Mouse (Mus musculus): ENCODE results near the gene Tmem59l. TPM values are rescaled to one million over a fixed set of nuclear protein-coding genes. Genes with fewer than 3 reads are reported as not detected.

The Tmem59l gene
- polyA plus RNA-seq, 1 experiment from 2014 or later, result 6.6 TPM

- no peak overlapping the region for H3K4me2 ChIP-seq
- H3K4me3 ChIP-seq, result no peak overlapping the region
- peaks cover 30% of the 10 kb centered on the region for H3K4me1 ChIP-seq
- no peak overlapping the region for H3K9ac ChIP-seq
- WGBS, result 89% methylated on average over 6 of the region's 6 CpGs
- H3K27me3 ChIP-seq, result no peaks in the 10 kb centered on the region
- no peaks in the 10 kb centered on the region for H3K9me3 ChIP-seq
- no peak for ATAC-seq (ENCODE audit: borderline replicate concordance, extremely low read depth, low FRiP score, low TSS enrichment)
- no peak overlapping the region for H3K27ac ChIP-seq
- H3K36me3 ChIP-seq, result peaks cover 12% of the 10 kb centered on the region; the same call in 1 of the 2 replicates
Observed at GRCm38 (mm10) chr8:70464162-70464561, 23.0 kb downstream of the Tmem59l start.

GRCm38 (mm10) chr8:70463306-70463705 is 23.9 kb downstream of the Tmem59l start:
- H3K4me2 ChIP-seq, result no peak overlapping the region
- H3K27me3 ChIP-seq, result no peaks in the 10 kb centered on the region
- H3K9ac ChIP-seq, result no peak overlapping the region
- no peaks in the 10 kb centered on the region for H3K9me3 ChIP-seq
- 73% methylated on average over 4 of the region's 4 CpGs for whole genome bisulfite sequencing
- H3K36me3 ChIP-seq, result peaks cover 12% of the 10 kb centered on the region; the same call in 1 of the 2 replicates
- ATAC-seq (ENCODE audit: borderline replicate concordance, extremely low read depth, low FRiP score, low TSS enrichment), result no peak
- H3K27ac ChIP-seq, result no peak overlapping the region
- H3K4me1 ChIP-seq, result peaks cover 21% of the 10 kb centered on the region
- H3K4me3 ChIP-seq, result no peak overlapping the region

GRCm38 (mm10) chr8:70462516-70462813 is 24.7 kb downstream of the Tmem59l start:
- Histone ChIP-seq H3K4me2 (no peak overlapping the region), H3K4me3 (no peak overlapping the region), H3K9me3 (no peaks in the 10 kb centered on the region), H3K27ac (no peak overlapping the region), H3K4me1 (peaks cover 13% of the 10 kb centered on the region), H3K36me3 (peaks cover 12% of the 10 kb centered on the region; the same call in 1 of the 2 replicates), H3K27me3 (no peaks in the 10 kb centered on the region), H3K9ac (0 out of 2 replicates have a peak overlapping the region, but pooled peaks have one; percentile 16)
- WGBS, result 91% methylated on average over 8 of the region's 8 CpGs
- ATAC-seq (ENCODE audit: borderline replicate concordance, extremely low read depth, low FRiP score, low TSS enrichment), result no peak

GRCm38 (mm10) chr8:70461765-70462515 is 25.2 kb downstream of the Tmem59l start:
- Histone ChIP-seq H3K4me1 (peaks cover 8% of the 10 kb centered on the region), H3K27me3 (no peaks in the 10 kb centered on the region), H3K9ac (no peak overlapping the region), H3K36me3 (peaks cover 12% of the 10 kb centered on the region; the same call in 1 of the 2 replicates), H3K9me3 (no peaks in the 10 kb centered on the region), H3K4me3 (no peak overlapping the region), H3K4me2 (no peak overlapping the region), H3K27ac (no peak overlapping the region)
- WGBS, result 85% methylated on average over 16 of the region's 16 CpGs
- no peak for ATAC-seq (ENCODE audit: borderline replicate concordance, extremely low read depth, low FRiP score, low TSS enrichment)

- ATAC-seq (ENCODE audit: borderline replicate concordance, extremely low read depth, low FRiP score, low TSS enrichment), result no peak
- Histone ChIP-seq H3K4me2 (no peak overlapping the region), H3K4me1 (no peaks in the 10 kb centered on the region), H3K9me3 (no peaks in the 10 kb centered on the region), H3K4me3 (no peak overlapping the region), H3K27me3 (no peaks in the 10 kb centered on the region), H3K27ac (no peak overlapping the region), H3K36me3 (peaks cover 6% of the 10 kb centered on the region; the same call in 1 of the 2 replicates), H3K9ac (no peak overlapping the region)
- WGBS, result 67% methylated on average over 9 of the region's 9 CpGs
Observed at GRCm38 (mm10) chr8:70460606-70461005, 26.6 kb downstream of the Tmem59l start.

- no peaks in the 10 kb centered on the region for H3K4me1 ChIP-seq
- WGBS, result 86% methylated on average over 5 of the region's 5 CpGs
- H3K27ac ChIP-seq, result no peak overlapping the region
- no peaks in the 10 kb centered on the region for H3K9me3 ChIP-seq
- 0 out of 2 replicates have a peak, but pooled peaks cover 6% of the 10 kb centered on the region for H3K36me3 ChIP-seq
- no peaks in the 10 kb centered on the region for H3K27me3 ChIP-seq
- H3K4me2 ChIP-seq, result no peak overlapping the region
- no peak overlapping the region for H3K4me3 ChIP-seq
- H3K9ac ChIP-seq, result no peak overlapping the region
- ATAC-seq (ENCODE audit: borderline replicate concordance, extremely low read depth, low FRiP score, low TSS enrichment), result no peak
Observed at GRCm38 (mm10) chr8:70460199-70460598, 27.0 kb downstream of the Tmem59l start.

- Histone ChIP-seq H3K4me2 (no peak overlapping the region), H3K36me3 (0 out of 2 replicates have a peak, but pooled peaks cover 6% of the 10 kb centered on the region), H3K27me3 (no peaks in the 10 kb centered on the region), H3K27ac (no peak overlapping the region), H3K4me1 (no peaks in the 10 kb centered on the region), H3K9ac (no peak overlapping the region), H3K4me3 (no peak overlapping the region), H3K9me3 (no peaks in the 10 kb centered on the region)
- no peak for ATAC-seq (ENCODE audit: borderline replicate concordance, extremely low read depth, low FRiP score, low TSS enrichment)
- 91% methylated on average over 2 of the region's 2 CpGs for WGBS
Observed at GRCm38 (mm10) chr8:70459636-70460035, 27.5 kb downstream of the Tmem59l start.

GRCm38 (mm10) chr8:70458462-70458861 is 28.7 kb downstream of the Tmem59l start:
- no peak for ATAC-seq (ENCODE audit: borderline replicate concordance, extremely low read depth, low FRiP score, low TSS enrichment)
- Histone ChIP-seq H3K4me1 (no peaks in the 10 kb centered on the region), H3K27me3 (no peaks in the 10 kb centered on the region), H3K4me3 (no peak overlapping the region), H3K27ac (no peak overlapping the region), H3K9ac (no peak overlapping the region), H3K4me2 (no peak overlapping the region), H3K9me3 (no peaks in the 10 kb centered on the region), H3K36me3 (0 out of 2 replicates have a peak, but pooled peaks cover 6% of the 10 kb centered on the region)
- 74% methylated on average over 3 of the region's 3 CpGs for WGBS

- Histone ChIP-seq H3K36me3 (0 out of 2 replicates have a peak, but pooled peaks cover 6% of the 10 kb centered on the region), H3K4me1 (no peaks in the 10 kb centered on the region), H3K9me3 (no peaks in the 10 kb centered on the region), H3K27ac (no peak overlapping the region), H3K4me3 (no peak overlapping the region), H3K27me3 (no peaks in the 10 kb centered on the region), H3K4me2 (no peak overlapping the region), H3K9ac (no peak overlapping the region)
- 83% methylated on average over 6 of the region's 6 CpGs for WGBS
- no peak for ATAC-seq (ENCODE audit: borderline replicate concordance, extremely low read depth, low FRiP score, low TSS enrichment)
Observed at GRCm38 (mm10) chr8:70457882-70458281, 29.3 kb downstream of the Tmem59l start.

- 83% methylated on average over 1 of the region's 1 CpGs for WGBS
- ATAC-seq (ENCODE audit: borderline replicate concordance, extremely low read depth, low FRiP score, low TSS enrichment), result no peak
- H3K9ac ChIP-seq, result no peak overlapping the region
- H3K36me3 ChIP-seq, result peaks cover 11% of the 10 kb centered on the region
- no peak overlapping the region for H3K4me2 ChIP-seq
- H3K27ac ChIP-seq, result no peak overlapping the region
- H3K9me3 ChIP-seq, result no peaks in the 10 kb centered on the region
- H3K4me1 ChIP-seq, result no peaks in the 10 kb centered on the region
- H3K27me3 ChIP-seq, result no peaks in the 10 kb centered on the region
- H3K4me3 ChIP-seq, result no peak overlapping the region
Observed at GRCm38 (mm10) chr8:70456996-70457395, 30.2 kb downstream of the Tmem59l start.

GRCm38 (mm10) chr8:70453852-70454251 is 33.3 kb downstream of the Tmem59l start:
- 75% methylated on average over 5 of the region's 5 CpGs for WGBS
- H3K4me2 ChIP-seq, result no peak overlapping the region
- H3K9ac ChIP-seq, result no peak overlapping the region
- no peaks in the 10 kb centered on the region for H3K27me3 ChIP-seq
- peaks cover 27% of the 10 kb centered on the region for H3K36me3 ChIP-seq
- ATAC-seq (ENCODE audit: borderline replicate concordance, extremely low read depth, low FRiP score, low TSS enrichment), result no peak
- no peaks in the 10 kb centered on the region for H3K9me3 ChIP-seq
- no peak overlapping the region for H3K4me3 ChIP-seq
- peaks cover 7% of the 10 kb centered on the region; the same call in 1 of the 2 replicates for H3K4me1 ChIP-seq
- peak overlapping the region; percentile 47 for H3K27ac ChIP-seq

- Histone ChIP-seq H3K9me3 (no peaks in the 10 kb centered on the region), H3K4me3 (no peak overlapping the region), H3K9ac (no peak overlapping the region), H3K27me3 (no peaks in the 10 kb centered on the region), H3K4me1 (peaks cover 20% of the 10 kb centered on the region), H3K36me3 (peaks cover 27% of the 10 kb centered on the region), H3K4me2 (no peak overlapping the region), H3K27ac (no peak overlapping the region)
- no peak for ATAC-seq (ENCODE audit: borderline replicate concordance, extremely low read depth, low FRiP score, low TSS enrichment)
- WGBS, result 60% methylated on average over 52 of the region's 52 CpGs
Observed at GRCm38 (mm10) chr8:70452196-70452966, 34.8 kb downstream of the Tmem59l start.

Data from lung, embryonic 15.5 days (tissue).